Mouse (Mus musculus) embryo, embryonic 11.5 days (tissue): Measurements from ENCODE around the gene Gm10271.

Source experiments
- DNase-seq: peaks from one replicate; pipeline ENCODE4 v3.0.0-alpha.2; 2012; ENCODE audit warnings: low read depth, low spot score

Gm10271 gene

GRCm38 (mm10) chr10:116972509-116972908 lies at the start of gene Gm10271:
Gene Gm10271, minus strand, starts transcription at chr10:116972609.
- no peak for DNase-seq

DNA sequence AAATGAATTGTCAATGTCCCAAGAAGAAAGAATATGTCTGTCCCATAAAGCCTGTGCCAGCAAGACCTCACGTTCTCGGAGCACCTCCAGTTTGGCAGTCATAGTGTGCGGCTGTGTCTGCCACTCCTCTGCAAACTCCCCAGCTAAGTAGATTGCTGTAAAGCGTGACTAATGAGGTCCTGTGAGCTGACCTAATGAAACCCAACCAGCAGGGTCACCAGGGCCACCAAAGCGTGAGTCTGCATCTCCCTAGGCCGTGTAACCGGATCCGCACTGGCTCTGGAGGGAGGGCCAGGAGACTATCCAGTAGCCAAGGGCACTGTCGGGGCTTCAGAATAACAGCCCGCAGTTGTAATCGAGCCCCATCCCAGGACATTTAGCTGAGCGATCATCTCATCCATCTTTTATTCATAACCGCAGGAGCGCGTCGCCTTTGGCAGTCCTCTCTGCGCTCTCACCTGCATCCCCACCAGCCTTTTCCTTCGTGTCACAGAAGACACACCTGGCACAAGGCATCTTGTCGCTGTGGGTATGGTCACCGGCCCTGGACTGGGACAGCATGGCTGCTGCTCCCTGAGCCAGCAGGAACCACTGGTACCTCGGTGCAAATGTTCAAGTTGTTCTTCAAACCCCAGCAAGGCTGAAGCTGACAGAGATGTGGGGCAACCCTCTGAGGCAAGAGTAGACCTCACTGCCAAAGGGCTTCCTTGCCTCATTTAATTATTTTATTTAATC lies 48.8 kb upstream of the Gm10271 start:
- peak; percentile 59 for DNase-seq

DNA sequence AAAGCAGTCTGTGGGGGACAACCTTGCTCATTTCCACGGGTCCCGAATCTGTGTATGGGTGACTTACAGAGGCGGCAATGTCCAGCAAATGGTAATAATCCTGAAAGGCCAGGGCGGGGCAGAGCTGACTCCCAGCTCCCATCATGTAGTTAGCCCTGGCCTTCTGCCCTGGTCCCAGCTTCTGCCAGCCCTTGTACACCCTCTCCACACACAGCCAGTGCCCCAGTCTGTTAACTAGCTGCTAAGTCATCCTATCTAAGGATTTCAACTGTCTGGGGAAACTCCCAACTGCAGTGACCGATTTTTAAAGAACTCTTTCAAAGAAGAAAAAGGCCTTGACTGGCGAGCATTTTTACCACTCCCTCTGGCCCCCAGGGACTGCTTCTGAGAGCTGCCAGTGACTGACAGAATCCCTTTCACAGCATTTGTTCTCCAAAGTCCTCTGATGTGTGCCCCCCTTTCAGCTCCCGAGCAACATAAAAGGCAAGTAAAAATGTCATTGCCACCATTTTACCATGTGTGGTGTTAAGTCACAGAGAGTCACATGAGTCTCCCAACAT lies 46.0 kb upstream of the Gm10271 start:
- no peak for DNase-seq

GRCm38 (mm10) chr10:117014565-117014964 lies 42.2 kb upstream of the Gm10271 start:
- DNase-seq, result no peak

DNA sequence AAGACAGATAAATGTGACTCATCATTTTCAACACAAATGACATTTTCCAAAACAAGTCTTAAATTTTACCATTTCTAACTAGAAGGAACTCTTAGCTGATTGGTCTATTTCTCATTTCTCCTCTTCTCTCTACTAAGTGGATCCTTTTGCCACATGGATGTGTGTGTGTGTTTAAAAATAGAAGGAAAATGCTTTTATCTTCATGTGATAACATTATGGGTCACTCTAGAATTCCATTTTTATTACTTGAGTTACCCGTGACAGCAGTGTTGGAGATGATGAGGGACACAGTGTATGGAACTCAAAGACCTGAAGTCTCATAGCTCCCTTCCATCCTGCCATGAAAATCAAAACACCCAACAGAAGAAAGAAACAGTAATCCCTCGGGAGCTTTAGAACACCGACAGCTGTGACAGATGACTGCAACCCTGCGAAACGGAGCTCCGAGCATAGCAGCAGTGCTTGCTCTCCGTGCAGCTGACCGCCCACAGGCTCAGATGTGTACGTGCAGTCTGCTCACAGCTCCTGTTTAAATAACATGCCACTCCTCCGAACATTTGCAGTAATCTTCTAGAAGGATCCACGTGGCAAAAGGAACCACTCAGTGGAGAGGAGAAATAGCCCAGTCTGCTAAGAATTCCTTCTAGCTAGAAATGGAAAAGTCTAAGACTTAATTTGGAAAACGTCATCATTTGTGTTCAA lies 41.4 kb upstream of the Gm10271 start:
- peak; percentile 39 for DNase-seq

- DNase-seq, result no peak
Observed at GRCm38 (mm10) chr10:117011047-117011446, 38.6 kb upstream of the Gm10271 start.

DNA sequence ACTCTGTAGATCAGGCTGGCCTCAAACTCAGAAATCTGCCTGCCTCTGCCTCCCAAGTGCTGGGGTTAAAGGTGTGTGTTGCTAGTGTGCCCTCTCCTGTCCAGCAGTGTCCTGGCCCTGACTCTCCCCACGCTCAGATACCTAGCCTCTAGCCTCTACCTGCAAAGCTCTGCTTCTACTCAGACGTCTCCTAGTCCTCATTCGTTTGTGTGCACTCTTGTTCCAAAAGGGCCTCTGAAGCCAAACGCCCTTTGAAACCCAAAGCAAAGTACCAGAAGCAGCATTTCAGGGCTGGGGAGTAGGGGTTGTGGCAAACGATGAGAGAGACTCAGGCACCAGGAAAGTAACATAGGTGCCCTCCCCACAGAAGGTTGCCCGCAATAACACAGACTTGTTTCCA lies 37.3 kb upstream of the Gm10271 start:
- no peak for DNase-seq

DNA sequence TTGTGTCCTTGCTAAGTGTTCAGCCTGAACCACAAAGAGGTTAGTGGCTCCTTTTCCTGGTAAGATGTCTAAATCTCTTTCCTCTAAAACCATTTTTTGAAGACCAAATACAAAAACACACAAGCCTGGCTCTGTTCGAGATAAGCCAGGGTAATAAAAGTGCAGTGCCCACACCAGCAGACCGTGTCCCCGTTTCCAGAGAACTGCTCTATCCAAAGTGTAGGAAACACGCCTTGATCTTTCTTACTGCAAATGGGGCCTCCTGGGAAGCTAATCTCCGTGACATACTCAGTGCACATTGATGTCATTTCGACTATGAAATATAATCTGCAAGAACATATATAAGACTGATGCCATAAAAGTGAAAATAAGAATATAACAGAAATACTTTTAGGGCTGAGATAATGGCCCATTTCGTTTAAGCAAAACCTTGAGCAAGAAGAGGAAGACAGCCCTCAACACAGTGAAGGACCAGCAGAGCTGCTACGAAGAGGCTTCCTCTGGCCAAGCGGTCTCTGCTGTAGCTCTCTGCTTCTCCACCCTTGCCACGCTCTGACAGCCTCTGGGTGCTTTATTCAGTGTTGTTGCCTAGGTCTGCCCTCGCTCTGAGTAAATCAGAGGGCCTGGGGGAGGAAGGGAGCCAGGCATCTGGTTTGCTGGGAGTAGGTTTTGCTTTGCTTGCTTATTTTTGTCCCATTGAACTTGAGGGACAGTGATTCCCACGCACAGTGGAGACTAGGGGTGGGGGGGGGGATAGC lies 33.5 kb upstream of the Gm10271 start:
- DNase-seq, result no peak

DNA sequence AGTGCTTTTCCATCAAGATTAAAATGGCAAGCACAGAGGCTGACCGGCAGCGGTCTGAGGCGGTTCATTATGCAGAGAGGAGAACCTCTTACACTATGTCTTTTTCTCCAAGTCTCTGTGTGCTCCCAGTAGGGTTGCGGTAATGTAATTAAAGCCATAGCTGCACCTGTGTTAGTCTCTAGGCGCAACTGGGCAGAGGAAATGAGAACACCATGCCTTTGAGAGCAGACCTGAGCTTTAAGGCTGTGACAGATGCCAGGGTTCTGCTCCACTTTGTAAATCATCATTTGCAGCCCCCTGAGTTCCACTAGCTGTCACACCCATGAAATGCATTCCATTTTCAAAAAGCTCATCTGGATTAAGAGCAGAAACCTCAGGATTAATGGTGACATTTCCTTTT lies 32.3 kb upstream of the Gm10271 start:
- no peak for DNase-seq

DNA sequence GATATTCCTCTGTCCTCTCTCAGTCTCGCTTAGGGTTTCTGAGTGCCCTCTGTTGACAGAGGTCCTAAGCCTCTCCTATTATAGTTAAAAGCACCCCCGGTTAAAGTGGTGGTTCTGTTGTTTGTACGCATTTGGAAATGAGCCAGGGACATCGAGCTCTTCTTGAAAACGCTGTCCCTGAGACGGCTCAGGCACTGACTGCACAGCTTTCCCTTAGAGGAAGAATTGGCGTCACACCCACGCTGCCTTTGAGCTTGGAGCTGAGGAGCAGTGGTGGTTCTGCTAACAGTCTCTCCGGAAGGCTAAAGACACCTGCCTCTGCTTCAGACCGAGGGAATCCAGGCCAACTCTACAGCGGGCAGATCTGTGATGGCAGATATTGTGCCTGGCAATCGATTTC lies 28.6 kb upstream of the Gm10271 start:
- DNase-seq, result no peak

- no peak for DNase-seq
Observed at GRCm38 (mm10) chr10:116998716-116999455, 26.5 kb upstream of the Gm10271 start.

DNA sequence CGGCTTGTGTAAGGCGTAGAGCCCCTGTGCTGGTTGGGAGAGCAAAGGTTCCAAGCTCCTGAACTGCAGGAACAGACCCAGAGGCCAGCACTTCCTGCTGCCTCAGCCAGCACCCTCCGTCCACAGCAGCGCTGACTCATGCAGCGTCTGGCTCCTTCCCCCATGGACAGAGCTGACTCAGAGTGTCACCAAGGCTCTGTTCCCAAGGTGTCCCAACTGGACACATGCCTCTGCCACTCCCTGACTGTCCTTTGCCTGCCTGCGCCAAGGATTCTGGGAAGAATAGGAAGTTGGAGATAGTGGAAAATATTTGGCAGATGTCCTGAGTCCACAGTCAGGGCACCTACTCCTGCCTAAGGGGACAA lies 23.8 kb upstream of the Gm10271 start:
- no peak for DNase-seq

GRCm38 (mm10) chr10:116995584-116996235 lies 23.3 kb upstream of the Gm10271 start:
- DNase-seq, result no peak

GRCm38 (mm10) chr10:116995162-116995561 lies 22.8 kb upstream of the Gm10271 start:
- DNase-seq, result no peak

GRCm38 (mm10) chr10:116993971-116994370 lies 21.6 kb upstream of the Gm10271 start:
- no peak for DNase-seq

GRCm38 (mm10) chr10:116986264-116987082 lies 14.1 kb upstream of the Gm10271 start, which contains the start of gene Best3:
Gene Best3, plus strand, starts transcription at chr10:116986314.
- DNase-seq, result no peak

- no peak for DNase-seq
Observed at GRCm38 (mm10) chr10:116984836-116985235, 12.4 kb upstream of the Gm10271 start.

DNA sequence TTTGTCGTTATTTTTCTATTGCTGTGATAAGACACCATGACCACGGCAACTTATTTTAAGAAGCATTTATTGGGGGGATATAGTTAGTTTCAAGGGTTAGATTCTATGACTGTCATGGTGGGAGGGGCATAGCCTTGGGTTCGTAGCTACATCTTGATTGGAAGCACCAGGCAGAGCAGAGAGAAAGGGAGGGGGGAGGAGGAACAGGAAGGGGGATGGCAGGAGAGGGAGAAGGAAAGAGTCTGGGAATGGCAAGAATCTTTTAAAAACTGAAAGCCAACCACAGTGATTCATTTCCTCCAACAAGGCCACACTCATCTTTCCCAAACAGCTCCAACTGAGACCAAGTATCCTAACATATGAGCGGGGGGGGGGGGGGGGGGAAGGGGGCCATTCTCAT lies 10.1 kb upstream of the Gm10271 start:
- DNase-seq, result no peak

GRCm38 (mm10) chr10:116980888-116981287 lies 8.5 kb upstream of the Gm10271 start:
- DNase-seq, result no peak

DNA sequence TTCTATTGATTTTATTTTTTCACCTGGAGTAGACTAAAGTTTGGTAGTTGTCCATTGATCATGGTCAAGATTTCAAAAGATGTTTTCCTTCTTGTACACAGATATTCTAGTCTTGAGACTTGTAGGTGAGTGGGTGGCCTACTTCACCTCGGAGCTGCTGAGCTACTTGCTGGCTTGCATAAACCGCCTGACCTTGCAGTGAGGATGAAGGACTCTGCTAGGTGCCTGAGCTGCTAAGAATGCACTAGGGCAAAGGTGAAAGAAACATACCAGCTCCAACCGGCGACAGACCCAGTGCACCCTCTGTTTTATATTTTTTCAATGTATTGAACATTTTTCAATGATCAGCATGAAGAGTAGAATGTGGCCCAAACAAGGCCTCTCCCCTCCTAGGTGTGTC lies 7.9 kb upstream of the Gm10271 start:
- DNase-seq, result no peak
